Mouse (Mus musculus): ENCODE data around the gene Zfp37. TPM values are rescaled to one million over a fixed set of nuclear protein-coding genes. Genes with fewer than 3 reads are reported as not detected.
"Not testable (repeated sequence)": the region's sequence is repeated elsewhere in the genome, so short reads cannot be mapped to it uniquely, and the experiment has no call there.

The Zfp37 gene
- polyA plus RNA-seq, 1 experiment = 11.9 TPM

DNA sequence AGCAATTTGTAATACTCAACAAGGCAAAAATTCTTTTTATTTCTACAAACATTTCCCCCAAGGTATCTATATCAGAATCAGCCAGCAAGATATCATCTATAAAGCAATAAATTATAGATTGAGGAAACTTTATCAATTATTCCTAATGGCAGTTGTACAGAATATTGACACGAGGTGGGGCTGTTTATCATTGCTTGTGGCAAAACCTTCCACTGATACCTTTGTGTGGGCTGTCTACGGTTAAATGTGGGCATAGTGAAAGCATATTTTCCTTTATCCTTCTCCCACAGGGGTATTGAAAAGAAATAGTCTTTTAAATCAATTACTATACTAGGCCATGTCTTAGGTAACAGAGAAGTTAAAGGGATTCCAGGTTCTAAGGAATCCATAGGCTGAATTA is 17.4 kb downstream of the Zfp37 start:
- DNase-seq (ENCODE audit: extremely low spot score in 1 of 2, low spot score in 1 of 2) = no peak

DNA sequence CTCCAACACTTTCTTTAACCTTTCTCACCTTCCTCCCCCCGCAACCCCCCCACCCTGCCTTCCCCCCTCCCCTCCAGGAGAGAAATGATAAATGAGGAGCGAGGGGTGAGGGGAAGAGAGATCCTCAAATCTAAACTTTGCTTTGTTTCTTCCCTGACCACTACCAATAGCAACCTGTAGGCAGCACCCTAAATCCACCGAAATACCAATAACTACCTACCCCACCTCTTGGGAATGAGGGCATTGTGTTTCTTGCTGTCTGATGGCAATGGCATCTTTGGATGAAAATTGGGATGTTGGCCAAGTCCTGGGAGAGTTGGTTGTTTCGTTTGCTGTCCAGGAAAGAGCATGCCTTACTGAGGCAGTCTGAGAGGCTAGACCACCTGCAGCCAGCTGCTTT is 20.8 kb downstream of the Zfp37 start:
- DNase-seq (ENCODE audit: extremely low spot score in 1 of 2, low spot score in 1 of 2) = no peak

DNA sequence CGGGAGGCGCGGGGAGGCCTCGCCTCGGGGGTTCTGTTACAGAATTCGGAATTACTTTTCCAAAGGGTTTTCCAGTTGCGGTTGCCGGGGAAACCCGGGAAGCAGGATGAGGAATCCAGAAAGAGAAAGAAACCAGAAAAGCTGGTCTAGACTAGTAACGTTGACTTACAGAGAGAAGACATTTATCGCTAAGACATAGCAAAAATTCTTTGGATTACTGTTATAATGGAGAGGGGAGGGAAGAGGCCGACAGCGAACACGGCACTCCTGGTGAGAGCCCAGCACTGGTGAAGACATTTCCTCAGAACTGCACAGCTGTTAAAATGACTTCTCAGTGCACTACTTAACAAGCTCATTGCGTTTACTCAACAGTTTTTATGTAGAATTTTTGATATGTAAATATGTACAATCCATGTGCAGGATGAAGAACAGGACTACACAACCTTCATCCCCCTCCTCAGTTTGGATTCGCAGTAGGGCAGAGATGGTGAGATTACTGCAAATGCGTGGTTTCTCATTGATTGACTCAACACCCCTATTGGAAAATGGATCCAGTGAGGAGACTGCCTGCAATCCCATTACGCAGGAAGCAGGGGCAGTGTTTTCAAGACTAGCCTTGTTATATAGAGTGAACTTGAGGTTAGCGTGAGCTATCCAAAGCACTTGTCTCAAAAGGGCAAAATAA is 22.0 kb downstream of the Zfp37 start:
- peak in 1 of 2 experiments; percentile 53 for DNase-seq (ENCODE audit: extremely low spot score in 1 of 2, low spot score in 1 of 2)

DNA sequence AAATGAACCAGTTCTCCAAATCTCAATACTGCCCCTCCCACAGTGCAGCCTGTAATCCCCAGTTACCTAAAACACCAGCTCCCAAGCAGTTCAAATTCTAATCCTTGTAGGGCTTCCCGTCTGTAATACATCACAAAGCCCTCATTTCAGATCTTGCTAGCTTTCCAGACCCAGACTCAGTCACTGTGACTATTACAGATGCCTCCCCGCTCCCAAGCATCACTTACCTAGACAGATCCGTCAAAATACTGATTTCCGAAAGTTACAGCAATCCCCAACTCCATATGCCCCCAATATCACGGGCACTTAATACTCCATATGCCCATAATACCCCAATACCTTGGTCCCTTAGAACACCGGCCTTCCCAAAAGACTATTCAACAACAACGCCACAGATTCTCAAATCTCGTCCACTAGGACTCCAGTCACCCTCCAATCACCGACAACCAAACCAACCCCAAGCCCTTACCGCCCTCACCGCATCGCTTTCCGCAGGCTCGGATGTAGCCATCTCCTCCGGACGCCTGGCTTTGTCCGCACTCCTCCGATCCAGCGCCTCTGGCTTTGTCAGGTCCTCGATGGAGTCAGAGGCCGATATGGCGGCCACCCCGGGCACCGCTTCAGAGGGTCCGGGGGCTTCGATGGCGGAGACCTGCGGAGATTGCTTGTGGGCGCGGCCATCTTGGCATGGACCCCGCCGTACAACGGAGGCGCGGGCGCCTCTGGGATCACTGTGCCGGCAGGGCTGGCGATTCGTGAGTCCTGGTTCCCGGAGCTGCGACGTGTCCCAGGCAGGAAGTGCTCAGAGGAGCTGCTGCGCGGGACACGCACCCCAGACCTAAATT is 22.8 kb downstream of the Zfp37 start:
- peak; percentile 79 to 93 for DNase-seq (ENCODE audit: extremely low spot score in 1 of 2, low spot score in 1 of 2)

DNA sequence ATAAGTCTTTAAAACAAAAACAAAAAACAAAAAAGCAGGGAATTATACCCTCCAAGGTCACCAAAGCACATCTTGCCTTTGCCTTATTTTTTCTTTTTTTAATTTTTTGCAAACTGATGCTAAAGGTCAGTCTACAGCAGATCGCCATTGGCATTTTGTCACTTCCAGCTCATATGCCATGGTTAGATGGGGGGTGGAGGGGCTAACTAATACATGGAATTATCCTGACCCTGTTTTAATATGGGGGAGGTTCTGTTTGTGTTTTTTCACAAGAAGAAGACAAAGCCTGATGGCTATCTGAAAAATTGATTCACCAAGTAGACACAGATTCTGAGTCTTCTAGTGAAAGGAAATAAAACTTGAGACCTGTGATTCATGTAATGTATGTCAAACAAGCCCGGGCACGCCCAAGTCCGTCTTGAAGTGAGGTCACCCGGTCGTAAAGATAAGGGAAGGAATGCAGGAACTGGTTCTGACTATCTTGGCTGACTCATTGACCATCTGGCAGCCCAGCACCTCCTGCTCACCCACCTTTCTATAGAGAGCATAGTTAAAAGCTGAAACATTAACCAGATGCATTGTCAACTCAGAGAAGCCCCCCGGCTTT is 30.8 kb downstream of the Zfp37 start:
- DNase-seq (ENCODE audit: extremely low spot score in 1 of 2, low spot score in 1 of 2) = no peak

DNA sequence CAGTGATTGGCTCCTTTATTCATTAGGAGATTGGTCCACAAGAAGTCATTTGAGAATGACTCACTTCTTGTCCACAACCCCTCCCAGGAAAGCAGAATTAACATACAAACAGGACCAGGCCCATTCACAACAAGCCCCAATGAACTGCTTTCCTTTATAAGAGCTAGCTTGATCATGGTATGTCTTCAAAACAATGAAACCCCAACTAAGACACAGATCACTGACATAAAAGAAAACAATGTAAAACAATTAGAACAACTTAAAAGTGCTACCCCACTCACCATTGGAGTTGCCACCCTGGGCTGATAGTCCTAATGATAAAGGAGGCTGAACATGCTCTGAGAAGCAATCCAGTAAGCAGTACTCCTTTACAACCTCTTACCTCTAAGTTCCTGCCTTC is 42.1 kb downstream of the Zfp37 start:
- DNase-seq (ENCODE audit: extremely low spot score in 1 of 2, low spot score in 1 of 2) = no peak

DNA sequence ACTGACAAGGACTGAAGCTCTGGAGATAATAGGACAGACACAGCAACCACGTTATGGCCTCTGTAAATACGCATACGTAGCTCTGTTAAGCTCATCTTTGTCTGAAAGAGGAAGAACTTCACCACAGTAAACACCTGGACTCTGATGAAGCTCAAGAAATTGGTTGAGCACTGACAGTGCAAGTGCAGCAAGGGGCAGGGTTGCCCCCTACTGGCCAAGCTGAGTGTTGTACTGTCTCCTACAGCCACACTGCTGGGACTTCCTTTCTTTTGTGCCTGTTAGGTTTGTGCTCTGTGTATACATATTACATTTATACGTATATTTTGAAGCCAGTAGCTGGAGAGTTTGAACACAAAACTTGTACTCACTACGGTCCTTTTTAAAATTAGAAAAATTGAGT is 53.6 kb downstream of the Zfp37 start:
- DNase-seq (ENCODE audit: extremely low spot score in 1 of 2, low spot score in 1 of 2) = peak in 1 of 2 experiments; percentile 35

DNA sequence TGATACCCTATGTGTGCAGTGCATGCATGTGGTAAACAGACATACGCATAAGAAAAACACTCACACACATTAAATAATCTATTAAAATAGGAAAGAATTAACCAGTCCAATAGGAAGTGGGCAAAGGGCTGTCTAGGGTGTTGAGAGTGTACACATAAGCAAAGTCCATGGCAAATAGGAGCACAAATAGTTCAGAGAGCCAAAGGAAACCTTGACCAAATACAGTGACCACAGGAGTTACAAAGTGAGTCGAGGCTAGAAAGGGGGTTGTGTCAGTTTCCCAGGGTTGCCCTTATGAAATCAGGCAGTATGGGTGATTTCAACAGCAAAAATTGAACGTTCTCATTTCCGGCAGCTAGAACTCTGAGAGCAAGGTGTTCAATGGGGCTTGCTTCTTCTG is 56.4 kb downstream of the Zfp37 start:
- no peak for DNase-seq (ENCODE audit: extremely low spot score in 1 of 2, low spot score in 1 of 2)

DNA sequence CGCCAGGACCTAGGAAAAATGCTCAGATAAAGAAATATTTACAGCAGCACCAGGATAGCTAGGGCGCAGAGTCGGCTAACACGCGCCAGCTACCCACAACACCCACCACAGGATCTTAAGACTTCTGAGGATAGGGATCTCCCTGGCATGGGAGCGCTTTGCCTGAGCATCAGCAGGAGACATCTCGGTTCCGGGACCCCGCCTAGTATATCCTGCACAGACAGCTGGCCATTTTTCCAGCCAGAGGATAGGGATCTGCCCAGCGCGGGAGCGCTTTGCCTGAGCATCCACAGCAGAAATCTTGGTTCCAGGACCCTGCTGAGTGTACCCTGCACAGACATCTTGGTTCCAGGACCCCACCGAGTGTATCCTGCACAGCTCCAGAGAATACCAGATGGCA is 63.2 kb downstream of the Zfp37 start:
- not testable (repeated sequence) for DNase-seq (ENCODE audit: extremely low spot score in 1 of 2, low spot score in 1 of 2)

DNA sequence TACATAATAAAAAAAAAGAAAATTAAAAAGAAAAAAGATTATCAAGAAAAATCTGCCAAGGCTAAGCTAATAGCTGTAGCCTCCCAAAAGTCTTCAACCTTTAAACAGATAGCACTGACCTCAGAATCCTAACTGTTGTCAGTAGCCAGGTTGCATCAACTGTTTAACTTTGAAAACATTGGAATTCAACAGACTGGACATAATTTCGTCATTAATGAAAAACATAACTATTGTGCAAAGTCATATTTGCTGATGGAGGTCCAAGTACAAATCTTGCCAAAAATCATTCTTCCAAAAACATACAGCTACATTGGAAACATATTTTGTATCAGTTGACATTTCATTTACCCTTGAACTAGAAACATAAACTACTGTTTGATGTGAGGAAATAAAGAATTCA is 72.4 kb downstream of the Zfp37 start:
- no peak for DNase-seq (ENCODE audit: extremely low spot score in 1 of 2, low spot score in 1 of 2)

DNA sequence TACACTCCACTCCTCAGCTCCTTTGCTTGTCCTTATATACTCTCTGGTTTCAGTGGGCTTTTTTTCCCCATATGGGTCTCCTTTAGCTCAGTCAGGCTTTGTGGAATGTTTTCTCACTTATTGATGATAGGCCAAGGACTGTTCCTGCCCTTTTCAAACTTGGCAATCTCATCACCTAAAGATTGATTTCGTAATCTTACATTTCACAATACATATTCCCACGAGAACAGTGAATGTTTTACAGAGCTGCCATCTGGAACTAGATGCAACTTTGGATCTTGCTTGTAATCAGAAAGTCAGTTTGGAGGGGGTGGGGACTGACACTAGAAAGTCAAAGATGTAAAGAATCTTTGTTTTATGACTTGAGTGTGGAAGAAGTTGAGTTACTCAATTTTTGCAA is 80.0 kb downstream of the Zfp37 start, which contains the start of gene Mup21:
Mup21 (minus strand) TSS at position 53 of the 400 bp plus-strand sequence.
- peak in 1 of 2 experiments; percentile 2 for DNase-seq (ENCODE audit: extremely low spot score in 1 of 2, low spot score in 1 of 2)

Other genes with a start within 250 kb of the Zfp37 start
- not detected in 2 replicates for gene Mup20, start 176.9 kb downstream of the Zfp37 start, polyA plus RNA-seq (2012; rRNA removed)
- not detected in 2 replicates for gene Mup3, start 143.7 kb downstream of the Zfp37 start, polyA plus RNA-seq (2012; rRNA removed)
- gene Mup21, start 80.2 kb downstream of the Zfp37 start, polyA plus RNA-seq (2012; rRNA removed) = not detected in 2 replicates
- gene Slc31a2, start 31.5 kb upstream of the Zfp37 start, polyA plus RNA-seq (2012; rRNA removed) = 10.3 and 11.6 TPM in 2 replicates
- 24.4 and 27.2 TPM in 2 replicates for gene Fkbp15, start 129.5 kb upstream of the Zfp37 start, polyA plus RNA-seq (2012; rRNA removed)
- 19.9 and 20.0 TPM in 2 replicates for gene Slc31a1, start 129.7 kb upstream of the Zfp37 start, polyA plus RNA-seq (2012; rRNA removed)
- gene Cdc26, start 177.6 kb upstream of the Zfp37 start, polyA plus RNA-seq (2012; rRNA removed) = 54.6 and 57.6 TPM in 2 replicates
- gene Prpf4, start 177.8 kb upstream of the Zfp37 start, polyA plus RNA-seq (2012; rRNA removed) = 15.6 and 17.4 TPM in 2 replicates
- gene Rnf183, start 204.2 kb upstream of the Zfp37 start, polyA plus RNA-seq (2012; rRNA removed) = 0.20 and 0.23 TPM in 2 replicates
- 7.1 and 8.4 TPM in 2 replicates for gene Wdr31, start 239.8 kb upstream of the Zfp37 start, polyA plus RNA-seq (2012; rRNA removed)
- 0.60 and 0.78 TPM in 2 replicates for gene Bspry, start 249.0 kb upstream of the Zfp37 start, polyA plus RNA-seq (2012; rRNA removed)